Mouse (Mus musculus): ENCODE results near the gene Dync2li1. TPM values are rescaled to one million over a fixed set of nuclear protein-coding genes. Genes with fewer than 3 reads are reported as not detected.
A peak's percentile ranks its signal among the peaks of the same experiment; 100 is the strongest.

Dync2li1 gene
- polyA plus RNA-seq, 1 experiment from 2014 or later = 29.0 TPM

- no peak overlapping the region for H3K9ac ChIP-seq (replicated peaks; ENCODE audit: low read depth)
- H3K36me3 ChIP-seq (ENCODE audit: insufficient read depth, low read length) = peaks cover 13% of the 10 kb centered on the region; the same call in 1 of the 2 replicates
- no peak overlapping the region for H3K27ac ChIP-seq (ENCODE audit: low read length)
- H3K4me1 ChIP-seq (ENCODE audit: insufficient read depth, low read depth, low read length) = no peaks in the 10 kb centered on the region; the same call in 1 of the 2 replicates
- no peak overlapping the region for H3K4me3 ChIP-seq (ENCODE audit: low read depth, low read length)
- H3K4me2 ChIP-seq (replicated peaks; ENCODE audit: low read depth, low read length) = no peak overlapping the region
- TF ChIP-seq CTCF (IDR thresholded peaks at IDR 0.05) (no peak), EP300 (IDR thresholded peaks at IDR 0.05) (no peak)
- H3K9me3 ChIP-seq (ENCODE audit: low read length) = no peaks in the 10 kb centered on the region
- DNase-seq (ENCODE audit: low spot score) = no peak
- WGBS = 79% methylated on average over 6 of the region's 6 CpGs
- H3K27me3 ChIP-seq (replicated peaks; ENCODE audit: insufficient read depth, low read length) = no peaks in the 10 kb centered on the region
- no peak for ATAC-seq
Measured at GRCm38 (mm10) chr17:84616526-84617074, 9.7 kb upstream of the Dync2li1 start.

DNA sequence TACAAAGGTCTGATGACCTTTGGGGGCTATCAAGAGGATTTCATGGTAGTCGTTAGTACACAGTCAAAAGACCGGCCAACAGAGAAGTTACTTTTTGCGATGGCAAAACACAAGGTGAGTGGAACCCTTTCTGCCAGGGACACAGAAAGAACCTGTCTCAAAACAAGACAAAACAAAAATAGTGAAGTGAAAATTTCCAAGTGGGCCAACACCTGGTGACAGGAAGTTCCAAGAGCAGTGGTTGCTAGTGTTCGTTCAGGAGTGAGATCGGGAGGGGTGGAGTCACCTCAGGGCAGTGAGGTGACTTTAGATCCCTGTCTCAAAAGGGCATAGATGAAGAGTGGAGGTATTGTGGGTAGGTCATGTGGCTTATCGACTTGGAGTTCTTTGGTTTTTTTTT is 8.3 kb upstream of the Dync2li1 start:
- 89% methylated on average over 6 of the region's 6 CpGs for WGBS
- Histone ChIP-seq H3K9ac (replicated peaks; ENCODE audit: low read depth) (no peak overlapping the region), H3K36me3 (ENCODE audit: insufficient read depth, low read length) (peaks cover 12% of the 10 kb centered on the region; the same call in 1 of the 2 replicates), H3K27ac (ENCODE audit: low read length) (no peak overlapping the region), H3K4me2 (replicated peaks; ENCODE audit: low read depth, low read length) (no peak overlapping the region), H3K4me1 (ENCODE audit: insufficient read depth, low read depth, low read length) (no peaks in the 10 kb centered on the region; the same call in 1 of the 2 replicates), H3K27me3 (replicated peaks; ENCODE audit: insufficient read depth, low read length) (no peaks in the 10 kb centered on the region), H3K9me3 (ENCODE audit: low read length) (no peaks in the 10 kb centered on the region), H3K4me3 (ENCODE audit: low read depth, low read length) (no peak overlapping the region)
- DNase-seq (ENCODE audit: low spot score) = no peak
- no peak for TF ChIP-seq CTCF (IDR thresholded peaks at IDR 0.05)
- no peak for TF ChIP-seq EP300 (IDR thresholded peaks at IDR 0.05)
- ATAC-seq = no peak

DNA sequence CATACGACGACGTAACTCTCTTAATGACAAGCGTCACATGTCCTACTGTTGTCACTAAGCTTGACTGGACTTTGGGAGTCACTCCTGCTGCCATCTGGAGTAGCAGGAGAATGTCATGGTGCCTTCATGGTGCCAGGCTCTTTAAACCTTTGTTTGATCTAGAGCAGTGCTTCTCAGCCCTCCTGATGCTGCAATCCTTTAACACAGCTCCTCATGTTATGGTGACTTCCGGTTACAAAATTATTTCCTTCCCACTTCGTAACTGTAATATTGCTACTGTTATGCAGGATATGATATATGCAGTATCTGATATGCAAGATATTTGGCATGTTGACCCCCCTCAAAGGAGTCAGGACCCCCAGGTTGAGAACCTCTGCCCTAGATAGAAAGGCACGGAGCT is 7.2 kb upstream of the Dync2li1 start:
- Histone ChIP-seq H3K4me3 (ENCODE audit: low read depth, low read length) (no peak overlapping the region), H3K9me3 (ENCODE audit: low read length) (no peaks in the 10 kb centered on the region), H3K36me3 (ENCODE audit: insufficient read depth, low read length) (peaks cover 6% of the 10 kb centered on the region; the same call in 1 of the 2 replicates), H3K4me1 (ENCODE audit: insufficient read depth, low read depth, low read length) (no peaks in the 10 kb centered on the region; the same call in 1 of the 2 replicates), H3K27me3 (replicated peaks; ENCODE audit: insufficient read depth, low read length) (no peaks in the 10 kb centered on the region), H3K9ac (replicated peaks; ENCODE audit: low read depth) (no peak overlapping the region), H3K4me2 (replicated peaks; ENCODE audit: low read depth, low read length) (no peak overlapping the region), H3K27ac (ENCODE audit: low read length) (peak overlapping the region; percentile 57; the same call in 1 of the 2 replicates)
- WGBS = 79% methylated on average over 7 of the region's 7 CpGs
- DNase-seq (ENCODE audit: low spot score) (no peak), ATAC-seq (no peak)
- no peak for TF ChIP-seq EP300 (IDR thresholded peaks at IDR 0.05)

- H3K9me3 ChIP-seq (ENCODE audit: low read length) = no peaks in the 10 kb centered on the region
- no peaks in the 10 kb centered on the region; the same call in 1 of the 2 replicates for H3K4me1 ChIP-seq (ENCODE audit: insufficient read depth, low read depth, low read length)
- no peak for TF ChIP-seq CTCF (IDR thresholded peaks at IDR 0.05)
- TF ChIP-seq EP300 (IDR thresholded peaks at IDR 0.05) = no peak
- H3K4me3 ChIP-seq (ENCODE audit: low read depth, low read length) = no peak overlapping the region
- peaks cover 6% of the 10 kb centered on the region; the same call in 1 of the 2 replicates for H3K36me3 ChIP-seq (ENCODE audit: insufficient read depth, low read length)
- no peak overlapping the region for H3K4me2 ChIP-seq (replicated peaks; ENCODE audit: low read depth, low read length)
- no peaks in the 10 kb centered on the region for H3K27me3 ChIP-seq (replicated peaks; ENCODE audit: insufficient read depth, low read length)
- ATAC-seq (peak; percentile 37), DNase-seq (ENCODE audit: low spot score) (peak; percentile 72)
- H3K9ac ChIP-seq (replicated peaks; ENCODE audit: low read depth) = no peak overlapping the region
- 54% methylated on average over 3 of the region's 3 CpGs for WGBS
- peak overlapping the region; percentile 57; the same call in 1 of the 2 replicates for H3K27ac ChIP-seq (ENCODE audit: low read length)
Measured at GRCm38 (mm10) chr17:84620076-84620475, 6.2 kb upstream of the Dync2li1 start.

DNA sequence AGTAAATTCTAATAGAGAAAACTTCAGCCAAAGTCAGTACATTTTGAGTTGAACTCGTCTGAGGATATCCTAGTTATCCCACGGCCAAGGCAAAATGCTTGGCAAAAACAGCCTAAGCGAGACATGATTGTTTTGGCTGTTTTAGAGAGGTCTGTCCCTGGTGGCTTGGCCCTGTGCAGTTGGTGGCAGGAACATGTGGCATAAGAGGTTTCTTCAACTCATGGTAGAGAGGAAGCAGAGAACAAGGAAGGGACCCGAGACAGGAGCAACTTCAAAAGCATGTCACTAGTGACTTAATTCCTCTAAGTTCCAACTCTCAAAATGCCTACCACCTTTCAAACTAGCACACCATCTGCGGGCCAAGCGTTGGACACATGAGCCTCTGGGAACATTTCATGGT is 5.7 kb upstream of the Dync2li1 start:
- 75% methylated on average over 6 of the region's 6 CpGs for WGBS
- Histone ChIP-seq H3K27ac (ENCODE audit: low read length) (peak overlapping the region; percentile 57; the same call in 1 of the 2 replicates), H3K27me3 (replicated peaks; ENCODE audit: insufficient read depth, low read length) (no peaks in the 10 kb centered on the region), H3K36me3 (ENCODE audit: insufficient read depth, low read length) (peaks cover 6% of the 10 kb centered on the region; the same call in 1 of the 2 replicates), H3K4me2 (replicated peaks; ENCODE audit: low read depth, low read length) (no peak overlapping the region), H3K4me1 (ENCODE audit: insufficient read depth, low read depth, low read length) (no peaks in the 10 kb centered on the region; the same call in 1 of the 2 replicates), H3K4me3 (ENCODE audit: low read depth, low read length) (no peak overlapping the region), H3K9me3 (ENCODE audit: low read length) (no peaks in the 10 kb centered on the region), H3K9ac (replicated peaks; ENCODE audit: low read depth) (no peak overlapping the region)
- no peak for ATAC-seq
- no peak for DNase-seq (ENCODE audit: low spot score)
- TF ChIP-seq EP300 (IDR thresholded peaks at IDR 0.05) = no peak
- TF ChIP-seq CTCF (IDR thresholded peaks at IDR 0.05) = no peak

DNA sequence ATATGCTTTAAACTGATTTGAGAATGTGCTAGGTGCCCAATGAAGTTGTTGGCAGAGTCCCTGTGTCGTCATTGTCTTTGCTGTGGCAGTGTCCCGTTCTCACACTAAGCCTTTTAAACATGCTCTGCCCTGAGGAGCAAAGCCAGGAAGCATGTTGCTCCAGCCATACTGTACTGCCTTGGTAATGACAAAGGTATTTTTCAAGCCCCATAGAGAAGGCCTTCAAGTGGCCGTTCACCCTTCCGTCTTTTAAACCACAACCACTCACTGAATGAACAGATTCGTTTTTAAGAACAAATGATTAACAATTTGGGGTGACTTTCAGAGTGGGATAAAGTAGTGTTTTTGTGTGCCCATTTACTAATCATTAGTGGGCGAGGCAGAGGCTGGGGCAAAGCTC is 5.1 kb upstream of the Dync2li1 start:
- no peak overlapping the region for H3K4me2 ChIP-seq (replicated peaks; ENCODE audit: low read depth, low read length)
- H3K4me3 ChIP-seq (ENCODE audit: low read depth, low read length) = no peak overlapping the region
- H3K9me3 ChIP-seq (ENCODE audit: low read length) = no peaks in the 10 kb centered on the region
- peaks cover 6% of the 10 kb centered on the region; the same call in 1 of the 2 replicates for H3K36me3 ChIP-seq (ENCODE audit: insufficient read depth, low read length)
- TF ChIP-seq EP300 (IDR thresholded peaks at IDR 0.05) (peak; percentile 20; the same call in 1 of the 2 replicates), CTCF (IDR thresholded peaks at IDR 0.05) (no peak)
- peak; percentile 75 for DNase-seq (ENCODE audit: low spot score)
- WGBS = 52% methylated on average over 6 of the region's 6 CpGs
- H3K9ac ChIP-seq (replicated peaks; ENCODE audit: low read depth) = no peak overlapping the region
- no peaks in the 10 kb centered on the region; the same call in 1 of the 2 replicates for H3K4me1 ChIP-seq (ENCODE audit: insufficient read depth, low read depth, low read length)
- H3K27ac ChIP-seq (ENCODE audit: low read length) = 0 out of 2 replicates have a peak overlapping the region, but pooled peaks have one; percentile 11
- H3K27me3 ChIP-seq (replicated peaks; ENCODE audit: insufficient read depth, low read length) = no peaks in the 10 kb centered on the region
- peak; percentile 75 for ATAC-seq

All from lung, postnatal 0 days (tissue).